Mouse (Mus musculus) brain, adult 2 months (tissue): ENCODE results near the gene Mmd.
A peak's percentile ranks its signal among the peaks of the same experiment; 100 is the strongest.

Experiments used
- DNase-seq: peaks from one replicate; pipeline ENCODE4 v3.0.0; 2011; ENCODE audit warnings: low read depth, low spot score

The Mmd gene

DNA sequence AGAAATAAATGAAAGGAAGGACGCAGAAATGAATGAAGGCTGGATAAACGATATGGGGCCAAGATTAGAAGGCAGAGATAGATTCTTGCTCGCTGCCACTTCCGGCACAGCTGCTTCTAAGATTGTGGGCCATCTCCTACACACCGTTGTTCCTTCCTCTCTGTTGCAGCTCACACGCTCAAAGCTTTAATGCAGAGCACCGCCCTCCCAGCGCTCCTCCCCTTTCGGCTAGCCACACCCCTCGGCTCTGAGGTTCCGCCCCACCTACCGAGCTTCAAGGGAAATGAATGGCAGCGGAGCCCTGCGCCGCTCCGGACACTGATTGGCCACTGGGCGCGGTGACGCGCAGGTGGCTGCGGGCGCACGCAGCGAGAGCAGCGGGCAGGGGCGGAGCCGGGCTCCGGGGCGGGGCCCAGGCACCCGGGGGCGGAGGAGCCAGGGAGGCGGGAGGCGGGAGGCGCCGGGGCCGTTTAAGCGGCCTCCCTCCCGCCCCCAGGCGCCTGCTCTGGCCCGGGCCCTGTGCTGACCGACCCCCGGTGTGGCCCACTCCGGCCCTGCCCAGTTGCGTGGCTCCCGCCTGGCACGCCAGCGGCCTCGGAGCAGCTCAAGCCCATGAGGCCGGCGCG, at the start of gene Mmd:
Gene Mmd (plus strand): TSS at position 432 of the 626 bp plus-strand sequence.
- peak; percentile 99 for DNase-seq

DNA sequence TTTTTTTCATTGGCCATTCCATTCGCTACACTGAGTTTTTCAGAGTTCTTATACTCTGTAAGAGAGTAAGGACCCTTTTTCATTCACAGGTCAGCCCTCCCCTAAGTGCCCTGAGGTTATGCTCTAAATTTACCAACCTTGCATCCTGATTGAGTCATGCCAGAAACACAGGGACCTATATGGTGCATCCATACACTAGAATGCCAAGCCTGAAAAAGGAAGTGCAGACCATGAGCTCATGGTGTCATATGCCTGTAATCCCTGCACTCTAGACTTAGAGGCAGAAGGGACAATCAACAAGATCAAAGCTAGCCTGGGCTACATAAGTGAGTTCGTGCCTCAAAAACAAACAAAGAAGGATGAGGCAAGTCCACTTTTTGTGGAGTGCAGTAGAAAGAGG, 48.4 kb upstream of the Mmd start:
- no peak for DNase-seq

DNA sequence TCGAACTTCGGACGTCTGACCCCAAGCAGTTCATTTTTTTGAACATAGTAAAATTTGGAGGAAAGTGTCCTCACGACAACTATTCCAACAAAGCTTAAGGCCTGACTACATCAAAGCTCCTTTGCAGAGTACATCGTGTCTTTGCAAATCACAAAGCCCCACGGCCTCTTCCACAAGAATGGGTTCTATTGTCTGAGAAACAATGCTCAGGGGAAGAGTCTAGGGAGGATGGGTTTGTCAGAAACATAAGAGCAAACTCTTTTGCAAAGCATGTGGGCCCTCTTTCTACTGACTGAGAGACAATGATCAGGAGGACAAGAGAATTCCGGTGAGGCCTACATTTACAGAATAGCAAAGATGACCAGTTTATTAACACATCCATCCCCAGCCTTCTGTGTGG, 35.0 kb upstream of the Mmd start:
- no peak for DNase-seq

DNA sequence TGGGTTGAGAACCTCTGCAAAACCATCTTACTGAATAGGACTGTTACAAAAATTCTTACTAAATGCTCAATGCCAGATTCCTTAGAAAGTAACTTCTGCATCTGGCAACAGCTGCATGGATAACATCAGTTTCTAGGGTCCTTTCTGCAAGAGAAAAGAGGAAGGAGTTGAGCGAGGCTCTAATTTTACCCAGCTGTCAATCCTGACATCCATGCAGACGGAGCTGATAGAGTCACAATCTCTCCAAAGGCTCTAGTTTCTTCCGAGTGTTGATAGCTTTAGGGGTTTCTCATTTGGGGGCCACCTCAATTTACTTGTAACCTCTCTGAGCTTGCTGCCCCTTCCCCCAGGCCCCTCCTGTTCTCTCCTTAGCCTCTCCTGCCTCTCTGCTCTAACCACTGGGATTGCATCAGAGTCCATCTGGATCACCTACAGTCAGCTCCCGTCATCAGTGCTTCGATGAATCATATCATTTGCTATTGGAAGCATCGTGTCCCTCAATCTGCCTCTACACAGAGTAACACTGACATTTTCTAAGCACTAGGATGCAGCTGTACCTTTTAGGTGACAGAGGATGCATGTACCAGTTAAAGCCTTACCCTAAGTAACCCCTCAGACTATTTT, 29.1 kb upstream of the Mmd start:
- peak; percentile 38 for DNase-seq

DNA sequence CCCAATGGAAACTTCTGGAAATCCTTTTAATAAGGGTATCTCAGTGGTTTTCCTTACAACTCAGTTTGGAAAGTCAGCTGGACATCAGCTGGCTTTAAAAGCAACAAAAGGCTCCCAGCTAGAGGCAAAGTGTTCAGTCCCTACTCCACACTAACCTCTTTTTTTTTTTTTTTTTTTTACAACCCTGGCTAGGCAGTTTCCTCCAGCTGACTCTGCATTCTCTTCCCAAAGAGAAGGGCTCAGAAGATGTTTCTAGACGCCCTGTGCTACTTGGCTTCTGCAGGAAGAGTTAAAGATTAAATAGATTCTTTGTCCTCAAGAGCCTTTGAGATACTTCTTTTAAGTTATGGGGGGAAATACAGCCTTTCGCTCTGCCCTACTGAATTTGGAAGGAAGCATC, 28.5 kb upstream of the Mmd start:
- no peak for DNase-seq

DNA sequence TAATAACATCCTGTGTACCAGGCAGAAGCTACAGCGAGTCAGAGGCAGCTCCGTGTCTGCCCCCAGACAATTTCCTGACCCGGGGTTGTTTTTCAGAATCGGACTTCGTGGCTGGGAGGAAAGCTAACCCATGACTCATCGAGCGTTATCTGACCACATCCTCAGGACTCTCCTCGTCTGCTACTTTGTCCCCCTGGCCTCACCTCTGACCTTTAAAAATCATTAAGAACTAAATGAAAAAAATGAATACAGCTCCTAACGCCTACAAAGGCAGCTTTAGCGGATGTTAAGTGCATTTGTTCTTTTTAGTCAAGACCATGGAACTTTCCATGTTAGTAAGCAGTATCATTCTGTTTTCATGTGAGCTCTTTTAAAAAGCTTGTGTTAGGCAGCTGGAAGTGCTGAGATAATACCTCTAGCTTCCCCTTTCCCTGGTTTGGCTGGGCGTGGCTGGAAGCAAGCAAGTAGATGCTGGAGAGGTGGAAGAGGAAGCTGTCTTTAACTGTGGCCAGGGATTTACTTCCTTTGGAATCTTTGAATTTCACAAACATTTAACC, 24.3 kb upstream of the Mmd start:
- no peak for DNase-seq

DNA sequence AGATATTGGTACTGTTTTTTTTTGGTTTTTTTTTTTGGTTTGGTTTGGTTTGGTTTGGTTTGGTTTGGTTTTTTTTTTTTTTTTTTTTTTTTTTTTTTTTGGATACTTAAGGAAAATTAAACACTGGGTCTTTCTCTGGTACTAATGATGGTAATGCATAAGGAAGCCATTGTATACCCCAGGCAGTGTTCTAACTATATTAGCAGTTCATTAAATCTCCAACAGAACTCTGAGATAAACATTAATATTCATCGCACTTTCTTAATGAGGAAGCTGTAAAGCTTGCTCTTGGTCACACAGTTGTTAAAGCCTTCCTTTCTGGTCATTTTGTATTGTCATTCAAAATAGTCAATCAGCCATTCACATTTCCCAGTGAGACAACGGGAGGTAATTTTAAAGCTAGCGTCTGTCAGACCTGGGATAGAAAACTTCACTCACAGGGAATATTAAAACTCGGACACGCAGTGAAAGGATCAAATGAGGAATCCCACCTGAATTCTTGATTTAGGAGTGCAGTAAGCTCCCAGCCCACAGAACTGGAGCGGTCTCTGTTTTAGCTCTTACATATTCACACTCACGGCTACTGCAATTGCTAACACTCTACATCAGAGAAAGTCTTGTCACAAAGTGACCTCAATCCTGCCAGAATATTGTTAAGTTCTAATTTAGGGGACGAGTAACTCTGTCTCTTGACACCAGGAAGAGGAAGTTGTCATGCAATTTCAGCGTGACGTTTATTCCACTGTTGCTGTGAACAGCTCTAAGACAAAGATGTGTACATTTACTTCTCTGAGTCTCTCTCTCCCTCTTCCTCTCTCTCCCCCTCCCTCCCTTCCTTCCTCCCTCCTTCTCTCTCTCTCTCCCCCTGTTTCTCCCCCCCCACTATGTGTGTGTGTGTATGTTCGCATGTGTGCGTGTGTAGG, 22.0 kb upstream of the Mmd start:
- DNase-seq: no peak

DNA sequence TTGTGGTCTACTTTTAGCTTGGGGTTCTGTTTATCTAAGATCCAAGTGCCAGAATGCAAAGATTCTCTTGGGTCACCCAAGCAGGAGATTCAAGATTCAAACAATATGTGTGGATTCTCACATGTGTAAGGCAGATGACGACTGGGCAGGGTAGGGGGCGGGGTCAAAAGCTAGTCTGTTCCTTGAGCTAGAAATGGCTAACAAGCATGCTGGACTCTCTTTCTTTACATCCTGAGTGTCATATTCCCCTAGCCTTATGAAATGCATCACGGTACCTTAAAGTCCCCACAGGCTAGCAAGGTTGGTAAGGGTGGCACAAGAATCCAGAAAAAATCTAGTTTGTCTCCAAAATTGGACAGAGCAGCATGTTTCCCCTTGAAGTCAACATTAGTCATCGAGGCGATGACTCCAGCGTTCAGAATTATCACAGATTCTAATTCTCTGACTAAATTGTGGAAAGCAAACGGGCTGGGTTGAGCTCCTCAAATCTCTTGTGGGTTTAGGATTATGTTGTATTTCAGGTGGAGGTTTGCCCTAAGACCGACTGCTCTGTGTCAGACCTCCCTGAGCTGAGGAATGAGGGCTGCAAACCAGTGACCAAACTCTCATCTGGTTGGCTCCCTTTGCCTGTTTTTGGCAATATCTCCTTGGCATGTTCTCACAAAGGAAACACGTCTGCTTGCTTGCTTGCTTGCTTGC, 20.9 kb upstream of the Mmd start:
- no peak for DNase-seq

DNA sequence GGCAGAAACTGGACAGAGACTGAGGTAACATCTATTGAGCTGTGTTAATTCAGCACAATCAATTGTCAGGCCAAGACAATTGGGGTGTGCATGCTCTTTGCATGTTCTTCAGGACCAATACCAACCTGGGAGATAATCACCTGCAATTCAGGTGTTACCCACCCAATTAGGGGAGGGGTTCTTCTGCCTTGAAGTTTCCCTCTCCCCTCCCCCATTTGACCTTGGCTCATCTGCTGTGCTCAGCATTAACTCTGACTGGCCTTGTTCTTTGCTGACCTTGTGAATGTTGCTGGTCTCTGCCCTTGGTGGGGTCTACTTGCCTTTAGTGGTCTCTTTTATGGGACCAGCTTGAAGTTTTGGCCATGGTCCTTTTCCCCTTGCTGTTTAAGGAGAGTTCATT, 19.5 kb upstream of the Mmd start:
- DNase-seq: no peak

DNA sequence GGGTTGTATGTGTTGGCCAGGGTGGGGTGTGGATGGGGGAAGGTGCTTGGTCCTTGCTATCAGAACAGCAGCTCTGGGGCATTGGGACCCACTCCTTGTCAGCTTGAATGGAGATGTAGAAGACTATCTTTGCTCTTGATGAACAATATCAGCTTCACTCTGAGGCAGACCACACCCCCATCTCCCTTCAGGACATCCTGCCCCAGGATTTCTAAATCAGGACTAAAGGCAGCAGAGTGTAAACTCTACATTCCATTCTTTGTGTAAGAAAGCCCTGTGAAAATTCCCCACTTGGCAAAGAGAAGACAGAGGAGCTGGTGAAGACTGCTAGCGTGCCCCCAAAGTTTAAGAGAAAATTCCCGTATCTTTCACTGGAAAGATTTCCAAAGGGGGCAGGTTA, 18.6 kb upstream of the Mmd start:
- DNase-seq: no peak

DNA sequence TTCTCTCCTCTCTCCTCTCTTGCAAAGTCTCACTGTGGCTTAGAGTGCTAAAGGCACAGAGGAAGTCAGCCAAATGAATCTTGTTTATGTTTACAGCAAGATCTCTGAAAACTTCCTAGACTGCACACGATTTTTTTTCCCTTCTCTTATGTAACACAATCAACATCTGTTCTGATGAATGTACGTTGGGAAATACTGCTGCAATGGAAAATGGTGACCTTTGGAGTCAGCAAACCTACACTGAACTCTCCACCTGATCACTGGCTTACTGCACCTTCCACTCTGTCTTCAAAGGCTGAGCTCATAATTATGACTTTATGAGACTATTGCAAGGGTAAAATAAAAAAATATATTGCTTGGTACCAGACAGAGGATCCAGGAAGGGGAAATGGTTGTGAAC, 17.6 kb upstream of the Mmd start:
- no peak for DNase-seq

DNA sequence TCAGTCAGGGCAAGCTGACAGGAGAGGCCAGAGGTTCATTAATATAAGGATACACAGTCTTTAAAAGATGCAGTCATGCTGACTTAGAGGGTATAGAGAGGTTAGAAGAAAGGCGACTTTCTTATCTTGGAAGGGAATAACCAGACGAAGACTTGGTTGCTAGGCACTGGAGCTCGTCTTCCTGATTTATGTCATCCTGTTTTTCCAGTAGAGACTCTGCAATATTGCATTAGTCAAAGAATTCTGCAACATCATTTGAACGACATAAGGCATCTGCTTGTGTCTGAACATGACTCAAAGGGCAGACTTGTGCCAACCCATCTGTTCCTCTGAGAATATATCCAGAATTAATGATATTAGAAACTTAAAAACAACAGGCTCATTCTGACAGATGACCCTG, 16.6 kb upstream of the Mmd start:
- DNase-seq: peak; percentile 70

DNA sequence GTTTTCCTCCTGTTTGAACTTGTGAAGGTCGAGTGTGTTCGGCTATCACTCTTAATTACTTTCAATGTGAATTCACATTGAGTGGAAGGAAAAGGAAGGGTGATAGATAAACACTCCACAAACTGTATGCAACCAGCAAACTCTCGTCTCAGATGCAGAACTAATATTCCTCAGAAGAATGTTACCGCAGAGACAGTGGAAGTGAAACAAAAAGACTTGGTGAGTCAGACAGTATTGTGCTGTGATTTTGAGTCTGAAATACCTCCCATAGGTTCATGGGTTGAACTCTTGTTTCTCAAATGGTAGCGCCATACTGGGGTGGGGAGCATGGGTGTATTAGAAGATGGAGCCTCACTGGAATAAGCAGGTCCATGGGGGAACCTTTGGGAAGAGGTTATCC, 14.0 kb upstream of the Mmd start:
- no peak for DNase-seq

DNA sequence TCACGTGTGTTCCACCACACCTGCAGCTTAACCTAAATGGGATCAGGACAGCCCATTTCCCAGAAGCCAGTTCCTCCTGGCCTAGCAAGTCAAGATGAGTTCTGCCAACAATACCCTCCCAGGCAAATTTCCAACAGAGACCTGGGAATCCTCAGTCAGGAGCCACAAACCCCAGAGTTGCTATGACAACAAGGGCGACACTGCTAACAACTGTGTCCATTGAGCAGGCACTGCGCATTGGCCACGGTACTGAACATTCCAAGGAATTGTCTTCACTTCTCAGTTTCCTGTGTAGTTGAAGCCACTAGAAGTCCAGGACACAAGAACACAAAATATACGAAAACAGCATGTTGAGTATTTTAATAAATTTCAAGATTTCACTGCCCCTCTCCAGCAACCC, 11.6 kb upstream of the Mmd start:
- no peak for DNase-seq

DNA sequence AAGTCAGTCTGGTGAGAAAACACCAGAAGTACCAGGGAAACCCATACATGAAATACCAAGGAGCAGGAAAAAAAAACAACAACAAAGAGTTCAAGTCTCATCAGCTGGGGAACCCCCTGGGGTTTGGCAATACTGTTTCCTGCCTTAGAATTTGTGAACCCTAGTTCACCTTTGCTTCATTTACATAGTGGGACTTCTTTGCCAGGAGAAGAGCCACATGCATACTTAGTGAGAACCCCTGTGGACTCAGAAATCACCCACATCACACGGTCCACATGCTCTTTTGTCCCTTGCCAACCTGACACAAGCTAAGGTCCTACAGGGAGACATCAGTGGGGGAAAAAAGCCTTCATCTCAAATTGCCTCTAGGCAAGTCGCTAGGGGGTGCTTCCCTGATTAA, 10.6 kb upstream of the Mmd start:
- no peak for DNase-seq

DNA sequence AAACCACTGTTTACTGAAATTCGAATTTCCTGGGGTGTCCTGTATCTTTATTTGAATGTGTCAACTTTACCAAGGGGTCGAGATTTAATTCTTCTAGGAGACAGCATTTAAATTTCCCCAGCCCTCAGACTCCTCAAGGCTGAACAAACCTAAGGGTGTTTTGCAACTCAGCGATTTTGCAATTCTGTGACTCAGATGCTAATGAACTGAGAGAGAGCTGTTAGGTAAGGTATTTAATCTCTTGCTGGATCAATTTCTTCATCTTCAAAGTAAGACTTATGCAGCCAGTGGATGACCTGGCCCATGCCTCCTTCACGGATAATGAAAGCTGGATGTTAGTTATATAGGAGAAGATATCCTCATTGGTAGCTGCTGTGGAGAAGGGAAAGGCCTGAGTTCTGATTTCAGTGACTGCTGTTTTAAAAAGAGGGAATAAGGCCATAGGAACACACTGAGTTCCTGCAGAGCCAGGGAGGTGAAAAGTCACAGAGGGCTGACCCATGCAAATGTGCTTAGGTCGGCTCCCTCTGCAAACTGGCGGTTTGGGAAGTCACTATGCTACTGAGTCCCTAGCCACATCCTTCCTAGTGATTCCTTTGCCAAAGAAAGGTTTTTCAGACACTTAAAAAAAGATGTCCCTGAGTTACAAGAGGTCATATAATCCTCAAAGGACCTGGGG, 8.5 kb upstream of the Mmd start:
- no peak for DNase-seq

DNA sequence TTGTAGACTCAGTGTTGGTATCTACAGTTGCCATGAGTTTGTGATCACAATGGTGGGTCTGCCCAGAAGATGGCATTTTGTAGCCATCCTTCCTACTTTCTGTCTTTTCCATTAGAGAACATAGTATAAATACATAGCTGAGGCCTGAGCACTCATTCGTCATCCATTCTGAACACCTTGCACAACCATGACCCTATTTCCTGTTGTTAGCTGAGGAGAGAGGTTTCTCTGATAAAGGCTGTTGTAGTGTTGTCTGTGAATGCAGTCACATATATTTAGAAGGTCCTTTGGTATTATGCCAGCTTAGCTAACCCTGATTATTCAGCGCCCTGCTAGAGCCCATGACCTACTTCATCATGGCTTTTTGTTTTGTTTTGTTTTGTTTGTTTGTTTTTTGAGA, 7.4 kb upstream of the Mmd start:
- no peak for DNase-seq

DNA sequence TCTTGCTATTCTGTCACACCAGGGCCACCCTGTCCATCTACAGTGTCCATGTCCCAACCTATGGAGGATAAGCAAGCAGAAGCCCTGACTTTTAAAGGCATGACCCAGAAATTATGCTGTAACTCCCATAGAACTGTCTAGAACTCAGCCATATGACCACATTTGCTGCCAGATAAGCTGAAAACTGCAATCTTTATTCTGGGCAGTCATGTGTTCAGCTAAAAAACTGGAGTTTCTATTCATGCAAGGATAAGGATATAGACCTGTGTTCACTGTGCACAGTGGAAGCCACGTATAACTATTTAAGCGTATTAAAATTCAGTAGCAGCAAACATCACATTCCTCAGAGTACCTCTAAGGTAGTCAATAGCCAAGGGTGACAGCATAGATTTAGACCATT, 6.0 kb upstream of the Mmd start:
- DNase-seq: peak; percentile 41

DNA sequence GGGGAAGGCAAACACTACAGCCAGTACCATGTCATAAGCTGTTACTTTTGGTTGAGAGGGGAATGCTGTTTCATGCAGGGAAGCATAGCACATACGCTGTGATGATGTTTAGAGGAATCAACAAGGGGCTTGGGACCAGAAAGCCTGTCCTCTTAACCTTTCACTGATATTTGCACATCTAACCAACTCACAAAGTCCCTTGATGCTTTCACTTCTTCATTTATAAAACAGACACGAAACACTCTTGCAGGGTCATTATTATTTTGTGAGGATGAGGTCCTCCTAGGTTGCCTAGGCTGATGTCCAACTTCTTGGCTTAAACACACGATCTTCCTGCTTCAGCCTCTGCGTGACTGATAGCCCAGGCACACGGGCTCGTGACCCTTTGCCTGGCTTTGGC, 3.6 kb upstream of the Mmd start:
- DNase-seq: no peak

DNA sequence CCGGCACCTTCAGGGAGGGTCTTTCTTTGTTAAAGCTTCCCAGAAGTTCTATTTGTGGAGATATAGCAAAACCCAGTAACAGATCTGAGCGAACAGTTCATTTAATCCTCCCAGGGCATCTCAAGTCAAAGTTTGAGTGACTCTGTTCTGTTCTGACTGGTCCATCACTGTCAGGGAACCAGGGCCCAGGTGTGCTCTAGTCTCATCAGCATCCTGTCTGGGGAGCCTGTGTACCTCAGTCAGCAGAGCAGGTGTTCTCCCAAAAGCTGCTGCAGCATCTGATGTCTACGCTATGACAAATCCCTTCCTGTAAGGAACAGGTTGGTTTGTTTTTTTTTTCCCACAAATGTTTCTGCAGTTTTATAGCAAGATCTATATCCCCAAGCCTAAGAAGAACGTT, 2.6 kb upstream of the Mmd start:
- no peak for DNase-seq

DNA sequence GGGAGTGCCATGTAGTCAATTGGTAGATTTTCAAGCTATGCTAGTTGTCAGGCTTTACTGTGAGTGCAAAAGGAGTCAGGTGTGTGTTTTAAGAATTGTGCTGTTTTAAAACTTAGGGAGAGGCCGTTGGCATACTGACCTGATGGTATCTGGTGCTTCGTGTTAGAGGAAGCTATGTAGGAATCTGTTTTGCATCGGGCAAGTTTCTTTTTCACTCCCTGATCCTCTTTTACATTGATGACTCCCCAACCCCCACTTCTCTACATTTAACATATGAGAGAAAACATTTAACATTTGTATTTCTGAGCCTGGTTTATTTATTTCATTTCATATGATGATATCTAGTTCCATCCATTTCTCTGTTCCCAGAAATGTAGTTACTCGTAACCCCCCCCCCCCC, 1.5 kb upstream of the Mmd start:
- no peak for DNase-seq
